Mouse (Mus musculus) right cerebral cortex, adult 2 months (tissue): ENCODE results near the gene Mast1.

Experiments
- DNase-seq, 2 experiments: peaks; one replicate each; pipeline ENCODE4 v3.0.0; 2021 to 2022; ENCODE audit warnings: low spot score in 2 of 2

The Mast1 gene

DNA sequence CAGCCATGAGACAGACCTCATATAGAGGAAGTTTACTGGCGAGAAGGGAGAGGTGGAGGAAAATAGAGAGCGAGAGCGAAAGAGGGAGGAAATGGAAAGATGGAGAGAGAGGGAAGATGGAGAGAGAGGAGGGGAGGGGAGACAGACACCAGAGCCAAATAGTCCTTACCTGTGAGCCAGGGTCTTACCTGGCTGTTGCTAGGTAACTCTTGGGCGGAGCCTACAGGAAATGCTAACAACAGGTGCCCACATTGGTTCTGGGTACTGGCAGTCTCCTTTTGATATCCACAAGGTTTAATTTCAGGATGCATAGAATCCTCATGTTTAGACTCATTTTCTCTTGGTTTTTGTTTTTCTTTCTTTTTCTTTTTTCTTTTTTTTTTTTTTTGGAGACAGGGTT lies 64.1 kb downstream of the Mast1 start:
- DNase-seq, result no peak

- no peak for DNase-seq
These were observed 64.7 kb downstream of the Mast1 start for GRCm38 (mm10) chr8:84872309-84872965.

- peak in 1 of 2 experiments; percentile 46 for DNase-seq
These were observed 65.5 kb downstream of the Mast1 start, which contains the start of gene Syce2 for GRCm38 (mm10) chr8:84871376-84872308. Gene Syce2, plus strand, starts transcription at chr8:84872111.
